Mouse (Mus musculus) small intestine, adult 2 months (tissue): Measurements from ENCODE around the gene Ubr2.

Experiments
- CTCF ChIP-seq: fragments of 200-500 bp; IDR thresholded peaks from 2 replicates; pipeline ENCODE4 v1.5.1; 2012; ENCODE audit warnings: low read depth, mild to moderate bottlenecking, control low read depth, inconsistent platforms, low read length, moderate library complexity, mixed read lengths; ENCODE audit not compliant: insufficient replicate concordance, insufficient read length; ENCODE audit errors: extremely low read depth
- POLR2A ChIP-seq: fragments of 200-500 bp; IDR thresholded peaks from 2 replicates; pipeline ENCODE4 v1.6.1; 2012; ENCODE audit warnings: low read depth, mild to moderate bottlenecking, control low read depth, inconsistent platforms, low read length, moderate library complexity

- TF ChIP-seq CTCF (no peak), POLR2A (no peak)
Observed at GRCm38 (mm10) chr17:46942421-46942820, 67.9 kb downstream of the Ubr2 start.
